Mouse (Mus musculus): ENCODE results near the gene Gfod2. TPM values are rescaled to one million over a fixed set of nuclear protein-coding genes. Genes with fewer than 3 reads are reported as not detected.
A peak's percentile ranks its signal among the peaks of the same experiment; 100 is the strongest.

Gene Gfod2
- total RNA-seq (2021): 1 to 10 TPM; 6.6 to 6.8 TPM
- long read RNA-seq, experiment 1, full-length matches to known transcripts: 2 of 8 reads
- long read RNA-seq, experiment 1, partial matches to known transcripts: 0 of 8 reads
- long read RNA-seq, experiment 1, other reads (novel, unspliced or antisense): 6 of 8 reads
- long read RNA-seq, experiment 2, full-length matches to known transcripts: 6 of 13 reads
- long read RNA-seq, experiment 2, partial matches to known transcripts: 1 of 13 reads
- long read RNA-seq, experiment 2, other reads (novel, unspliced or antisense): 6 of 13 reads

- intact Hi-C loops (cut with DNase I): no loop called here
- DNase-seq: peak; percentile 97 to 98
These were observed at the start of gene Gfod2 for GRCm38 (mm10) chr8:105758277-105759108. Gene Gfod2, minus strand, starts transcription at chr8:105758664.

GRCm38 (mm10) chr8:105807766-105808165, 49.3 kb upstream of the Gfod2 start:
- DNase-seq: no peak
- intact Hi-C loops (cut with DNase I): no loop called here

- intact Hi-C loops (cut with DNase I): no loop called here
- no peak for DNase-seq
These were observed 47.5 kb upstream of the Gfod2 start for GRCm38 (mm10) chr8:105805964-105806363.

GRCm38 (mm10) chr8:105805346-105805745, 46.9 kb upstream of the Gfod2 start:
- intact Hi-C loops (cut with DNase I): no loop called here
- DNase-seq: no peak

- intact Hi-C loops (cut with DNase I): no loop called here
- no peak for DNase-seq
These were observed 46.3 kb upstream of the Gfod2 start for GRCm38 (mm10) chr8:105804797-105805196.

GRCm38 (mm10) chr8:105801153-105801904, 42.9 kb upstream of the Gfod2 start:
- DNase-seq: no peak
- intact Hi-C loops (cut with DNase I): no loop called here

- peak; percentile 65 to 79 for DNase-seq
- intact Hi-C loops (cut with DNase I): no loop called here
These were observed 40.8 kb upstream of the Gfod2 start for GRCm38 (mm10) chr8:105799091-105799812.

- intact Hi-C loops (cut with DNase I): no loop called here
- no peak for DNase-seq
These were observed 39.9 kb upstream of the Gfod2 start for GRCm38 (mm10) chr8:105798408-105798807.

- DNase-seq: no peak
- intact Hi-C loops (cut with DNase I): no loop called here
These were observed 37.3 kb upstream of the Gfod2 start for GRCm38 (mm10) chr8:105795785-105796184.

- intact Hi-C loops (cut with DNase I): no loop called here
- no peak for DNase-seq
These were observed 35.6 kb upstream of the Gfod2 start for GRCm38 (mm10) chr8:105794009-105794598.

- DNase-seq: no peak
- intact Hi-C loops (cut with DNase I): no loop called here
These were observed 34.9 kb upstream of the Gfod2 start for GRCm38 (mm10) chr8:105793331-105793730.

GRCm38 (mm10) chr8:105789626-105790025, 31.2 kb upstream of the Gfod2 start:
- intact Hi-C loops (cut with DNase I): loop anchor here (5.0 kb wide), 1 partner anchor 77 kb away; no protein-coding TSS in a partner anchor
- no peak for DNase-seq

GRCm38 (mm10) chr8:105788927-105789326, 30.5 kb upstream of the Gfod2 start:
- DNase-seq: no peak
- intact Hi-C loops (cut with DNase I): loop anchor here (5.0 kb wide), 1 partner anchor 77 kb away; no protein-coding TSS in a partner anchor

- intact Hi-C loops (cut with DNase I): loop anchor here (5.0 kb wide), 1 partner anchor 76 kb away; no protein-coding TSS in a partner anchor
- DNase-seq: peak in 1 of 2 experiments; percentile 34
These were observed 29.8 kb upstream of the Gfod2 start for GRCm38 (mm10) chr8:105788241-105788640.

- no peak for DNase-seq
- intact Hi-C loops (cut with DNase I): no loop called here
These were observed 21.8 kb upstream of the Gfod2 start for GRCm38 (mm10) chr8:105780298-105780697.

GRCm38 (mm10) chr8:105777833-105778232, 19.4 kb upstream of the Gfod2 start:
- intact Hi-C loops (cut with DNase I): no loop called here
- no peak for DNase-seq

GRCm38 (mm10) chr8:105774498-105774897, 16.0 kb upstream of the Gfod2 start:
- DNase-seq: no peak
- intact Hi-C loops (cut with DNase I): loop anchor here (5.0 kb wide), 1 partner anchor 62 kb away; no protein-coding TSS in a partner anchor

GRCm38 (mm10) chr8:105773441-105773861, 15.0 kb upstream of the Gfod2 start:
- intact Hi-C loops (cut with DNase I): loop anchor here (5.0 kb wide), 1 partner anchor 61 kb away; no protein-coding TSS in a partner anchor
- DNase-seq: no peak

- intact Hi-C loops (cut with DNase I): loop anchor here (5.0 kb wide), 1 partner anchor 59 kb away; no protein-coding TSS in a partner anchor
These were observed 13.1 kb upstream of the Gfod2 start for GRCm38 (mm10) chr8:105771398-105772175.

More at GRCm38 (mm10) chr8:105771398-105772175, 13.1 kb upstream of the Gfod2 start:
- DNase-seq: no peak

Measured in gastrocnemius, postnatal 36 days (tissue).